Mouse (Mus musculus) brain, embryonic 14.5 days (tissue): Measurements from ENCODE around the gene Gas7.

Experiments
- CTCF ChIP-seq: fragments of 200-500 bp; IDR thresholded peaks from 2 replicates; pipeline ENCODE4 v1.5.1; 2012; ENCODE audit warnings: inconsistent platforms, mild to moderate bottlenecking, moderate library complexity, borderline replicate concordance; ENCODE audit not compliant: insufficient read depth, insufficient read length; ENCODE audit errors: extremely low read depth
- POLR2A ChIP-seq: fragments of 200-500 bp; IDR thresholded peaks from 2 replicates; pipeline ENCODE4 v1.6.1; 2012; ENCODE audit warnings: mild to moderate bottlenecking, inconsistent platforms, borderline replicate concordance; ENCODE audit not compliant: poor library complexity, insufficient read depth, insufficient read length, severe bottlenecking; ENCODE audit errors: extremely low read depth

DNA sequence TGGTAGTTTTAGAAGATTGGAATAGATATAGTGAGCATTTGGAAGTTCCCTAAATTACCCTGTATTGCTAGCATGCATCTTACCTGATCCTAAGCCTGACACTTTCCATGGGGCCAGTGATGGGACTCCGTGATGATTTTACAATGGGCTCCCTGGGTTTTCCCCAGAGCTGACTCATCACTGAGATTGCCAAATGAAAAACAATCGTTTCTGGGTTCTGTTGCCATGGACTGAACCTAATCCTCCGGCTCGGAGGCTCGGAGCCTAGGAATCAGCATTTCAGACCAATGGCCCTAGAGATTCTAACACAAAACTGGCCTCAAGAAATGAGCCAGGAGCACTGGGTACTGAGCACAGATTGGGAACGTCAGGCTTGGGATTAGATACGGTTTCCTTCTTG, 167.1 kb downstream of the Gas7 start:
- TF ChIP-seq CTCF (no peak), POLR2A (no peak)
